Mouse (Mus musculus) stomach, postnatal 0 days (tissue): ENCODE measurements at regions not wholly inside any gene's neighbourhood (a gene's known extent, or its start where the extent isn't known, plus 50 kb on each side); places are given as distances from the start of the nearest gene placed in this dataset.

Experiments used
- ATAC-seq: fragments of 200-750 bp; cut with Nextera tagmentation; 2 replicates; pipeline ENCODE4 v1.8.0; 2017; ENCODE audit not compliant: low FRiP score, low TSS enrichment
- DNase-seq: peaks from one replicate; pipeline ENCODE4 v3.0.0-alpha.2; 2016; ENCODE audit warnings: low spot score
- H3K27ac ChIP-seq: fragments of 300-500 bp; sonication (generic); replicated peaks from 2 replicates; pipeline ENCODE4 v1.5.1; 2014; ENCODE audit warnings: mild to moderate bottlenecking, control low read depth
- H3K27me3 ChIP-seq: fragments of 300-500 bp; sonication (generic); 2 replicates; pipeline ENCODE4 v1.6.1; 2014; ENCODE audit warnings: low read length; ENCODE audit not compliant: control insufficient read depth, insufficient read depth
- H3K36me3 ChIP-seq: fragments of 300-500 bp; sonication (generic); 2 replicates; pipeline ENCODE4 v1.6.1; 2014; ENCODE audit warnings: low read length, mixed read lengths; ENCODE audit not compliant: control insufficient read depth, insufficient read depth
- H3K4me1 ChIP-seq: fragments of 300-500 bp; sonication (generic); replicated peaks from 2 replicates; pipeline ENCODE4 v1.6.1; 2014; ENCODE audit warnings: antibody characterized with exemption; ENCODE audit not compliant: control insufficient read depth, insufficient read depth
- H3K4me2 ChIP-seq: fragments of 300-500 bp; sonication (generic); replicated peaks from 2 replicates; pipeline ENCODE4 v1.6.1; 2014; ENCODE audit warnings: low read depth, mild to moderate bottlenecking, control low read depth, moderate library complexity
- H3K4me3 ChIP-seq: fragments of 300-500 bp; sonication (generic); 2 replicates; pipeline ENCODE4 v1.5.1; 2014; ENCODE audit warnings: low read depth, low read length, control low read depth
- H3K9ac ChIP-seq: fragments of 300-500 bp; sonication (generic); 2 replicates; pipeline ENCODE4 v1.6.1; 2014; ENCODE audit warnings: mild to moderate bottlenecking, low read length, control low read depth, mixed read lengths
- H3K9me3 ChIP-seq: fragments of 300-500 bp; sonication (generic); 2 replicates; pipeline ENCODE4 v1.6.1; 2016; ENCODE audit warnings: low read length; ENCODE audit not compliant: control insufficient read depth
- CTCF ChIP-seq: IDR thresholded peaks from 2 replicates; pipeline ENCODE4 v1.5.1; 2016; ENCODE audit warnings: antibody characterized with exemption, low read depth, mild to moderate bottlenecking, moderate library complexity
- EP300 ChIP-seq: optimal IDR thresholded peaks from 2 replicates; pipeline ENCODE3; 2016; ENCODE audit warnings: antibody characterized with exemption
- WGBS: fragments of 180-500 bp; shearing (Covaris S2); extraction: QIAGEN DNeasy Blood & Tissue Kit; methylation state at CpG from one replicate; pipeline ENCODE4 v1.1.7; 2014; 5-methylcytosine and 5-hydroxymethylcytosine counted together

DNA sequence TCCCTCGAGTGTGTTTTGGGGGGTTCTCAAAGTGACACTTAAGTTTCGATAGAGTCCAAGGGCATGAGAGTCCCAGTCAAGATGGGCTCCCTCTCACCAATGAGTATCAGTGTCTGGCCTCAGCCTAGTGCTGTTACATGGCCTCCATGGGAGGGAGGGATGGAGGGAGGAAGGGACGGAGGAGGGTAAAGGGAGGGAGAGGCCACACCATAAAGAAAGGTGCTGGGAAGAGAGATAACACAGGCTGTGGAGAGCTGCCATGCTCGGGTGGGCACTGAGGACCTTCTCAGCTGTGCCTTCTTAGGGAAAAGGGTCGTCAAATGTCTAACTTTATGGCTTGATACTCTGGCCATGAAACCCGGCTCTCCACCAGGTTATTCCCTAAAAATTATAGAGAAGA, 304.7 kb upstream of the Runx1 start:
- DNase-seq (no peak), ATAC-seq (no peak)
- H3K27ac ChIP-seq = no peak overlapping the region
- no peaks in the 10 kb centered on the region for H3K27me3 ChIP-seq
- no peaks in the 10 kb centered on the region for H3K9me3 ChIP-seq
- no peaks in the 10 kb centered on the region for H3K4me1 ChIP-seq
- H3K4me2 ChIP-seq = no peak overlapping the region
- H3K9ac ChIP-seq = no peak overlapping the region
- TF ChIP-seq CTCF = no peak
- TF ChIP-seq EP300 = no peak
- no peak overlapping the region for H3K4me3 ChIP-seq
- 82% methylated on average over 6 of the region's 6 CpGs for WGBS
- no peaks in the 10 kb centered on the region for H3K36me3 ChIP-seq

- WGBS = 93% methylated on average over 7 of the region's 8 CpGs
- no peak overlapping the region for H3K27ac ChIP-seq
- TF ChIP-seq CTCF = no peak
- TF ChIP-seq EP300 = no peak
These were observed 297.8 kb upstream of the Runx1 start for GRCm38 (mm10) chr16:93123707-93124106.

DNA sequence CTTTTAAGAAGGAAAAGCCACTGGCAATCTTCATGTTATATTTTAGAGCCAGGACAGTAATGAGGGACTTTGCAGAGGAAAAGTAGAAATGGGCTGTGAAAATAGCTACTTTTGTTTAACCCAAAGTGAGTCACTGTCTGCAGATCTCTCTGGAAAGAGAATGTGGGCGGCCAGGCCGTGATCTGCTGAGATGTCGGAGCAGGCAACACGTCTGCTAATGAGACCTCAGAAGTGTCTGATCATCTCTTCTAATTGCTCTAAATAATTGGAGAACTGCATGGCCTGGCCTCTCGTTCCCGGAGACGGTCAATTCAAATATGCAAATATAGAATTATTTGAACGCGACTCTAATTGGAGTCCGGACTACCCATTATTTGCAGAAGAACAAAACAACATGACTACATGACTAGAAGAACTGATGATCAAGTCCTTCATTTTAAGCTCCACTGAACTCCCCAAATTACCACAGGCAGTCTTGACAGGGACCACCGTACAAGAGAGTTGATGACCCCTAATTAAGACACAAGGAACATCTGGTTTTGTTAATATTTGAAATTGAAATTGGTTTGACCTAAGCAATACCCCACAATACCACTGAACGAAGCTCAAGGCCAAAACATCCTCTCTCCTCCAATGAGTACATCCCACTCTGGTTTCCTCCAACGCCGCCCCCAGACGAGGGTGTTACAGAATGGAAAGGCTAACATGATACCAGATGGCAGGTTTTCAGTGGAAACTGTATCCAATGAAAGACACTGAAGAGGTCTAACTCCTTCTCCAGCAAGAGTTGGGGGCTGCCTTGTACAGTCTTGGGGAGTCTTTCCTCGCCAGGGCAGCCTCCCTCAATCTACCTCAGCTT, 290.4 kb upstream of the Runx1 start:
- H3K4me2 ChIP-seq = no peak overlapping the region
- 86% methylated on average over 16 of the region's 16 CpGs for WGBS
- TF ChIP-seq CTCF (no peak), EP300 (no peak)

More at GRCm38 (mm10) chr16:93123707-93124106, 297.8 kb upstream of the Runx1 start:
- Histone ChIP-seq H3K9ac (no peak overlapping the region), H3K4me2 (no peak overlapping the region), H3K36me3 (no peaks in the 10 kb centered on the region), H3K9me3 (no peaks in the 10 kb centered on the region), H3K27me3 (no peaks in the 10 kb centered on the region), H3K4me3 (no peak overlapping the region), H3K4me1 (no peaks in the 10 kb centered on the region)
- ATAC-seq = no peak
- no peak for DNase-seq

GRCm38 (mm10) chr16:93110912-93111311, 285.0 kb upstream of the Runx1 start:
- WGBS = 77% methylated on average over 3 of the region's 3 CpGs
- ATAC-seq = no peak
- TF ChIP-seq CTCF (no peak), EP300 (no peak)

More for the DNA sequence above, 290.4 kb upstream of the Runx1 start:
- Histone ChIP-seq H3K27ac (no peak overlapping the region), H3K36me3 (no peaks in the 10 kb centered on the region), H3K9me3 (no peaks in the 10 kb centered on the region), H3K9ac (no peak overlapping the region), H3K4me3 (no peak overlapping the region), H3K4me1 (no peaks in the 10 kb centered on the region), H3K27me3 (no peaks in the 10 kb centered on the region)
- ATAC-seq (no peak), DNase-seq (no peak)

GRCm38 (mm10) chr16:93110451-93110850, 284.5 kb upstream of the Runx1 start:
- no peaks in the 10 kb centered on the region for H3K27me3 ChIP-seq

More at GRCm38 (mm10) chr16:93110912-93111311, 285.0 kb upstream of the Runx1 start:
- Histone ChIP-seq H3K27ac (no peak overlapping the region), H3K36me3 (no peaks in the 10 kb centered on the region), H3K9ac (no peak overlapping the region), H3K27me3 (no peaks in the 10 kb centered on the region), H3K4me1 (no peaks in the 10 kb centered on the region; the same call in 1 of the 2 replicates), H3K9me3 (no peaks in the 10 kb centered on the region), H3K4me2 (no peak overlapping the region), H3K4me3 (no peak overlapping the region)
- no peak for DNase-seq

More at GRCm38 (mm10) chr16:93110451-93110850, 284.5 kb upstream of the Runx1 start:
- no peak for ATAC-seq
- TF ChIP-seq EP300 (no peak), CTCF (no peak)
- H3K4me3 ChIP-seq = no peak overlapping the region
- H3K4me2 ChIP-seq = no peak overlapping the region
- no peaks in the 10 kb centered on the region; the same call in 1 of the 2 replicates for H3K4me1 ChIP-seq
- no peaks in the 10 kb centered on the region for H3K36me3 ChIP-seq
- no peak for DNase-seq
- H3K9me3 ChIP-seq = no peaks in the 10 kb centered on the region
- no peak overlapping the region for H3K27ac ChIP-seq
- no peak overlapping the region for H3K9ac ChIP-seq
- WGBS = 57% methylated on average over 6 of the region's 6 CpGs
